Mouse (Mus musculus) adipose tissue, adult 10 weeks (tissue): ENCODE measurements around the gene Gm19935. TPM values are rescaled to one million over a fixed set of nuclear protein-coding genes. Genes with fewer than 3 reads are reported as not detected.

Experiments used
- polyA plus RNA-seq: library from polyadenylated mRNA; stranded (reverse); fragments of 350-450 nt; fragmentation: Illumina TruSeq; extraction: RNeasy Lipid Tissue Mini Kit (QIAGEN cat#74804); gene quantifications from one replicate; pipeline ENCODE4 v1.2.3, GENCODE M21; 2014; ENCODE audit warnings: low read depth, low replicate concordance

The Gm19935 gene
- 10.6 TPM for polyA plus RNA-seq

GRCm38 (mm10) chr8:90817293-90817692 is at the start of gene Gm19935:
Gene Gm19935 (minus strand): TSS chr8:90817393.

GRCm38 (mm10) chr8:90828181-90828986 is 11.2 kb upstream of the Gm19935 start, which contains the start of gene Chd9:
Gene Chd9 (plus strand): TSS chr8:90828352.

Other genes starting within 250 kb of the Gm19935 start
- 6,305 TPM for gene Chd9, start 11.0 kb upstream of the Gm19935 start, polyA plus RNA-seq